Mouse (Mus musculus) stomach, postnatal 0 days (tissue): Measurements from ENCODE around the gene Adgrg5. TPM values are rescaled to one million over a fixed set of nuclear protein-coding genes. Genes with fewer than 3 reads are reported as not detected.

Source experiments
- ATAC-seq: fragments of 200-750 bp; cut with Nextera tagmentation; 2 replicates; pipeline ENCODE4 v1.8.0; 2017; ENCODE audit not compliant: low FRiP score, low TSS enrichment
- DNase-seq: peaks from one replicate; pipeline ENCODE4 v3.0.0-alpha.2; 2016; ENCODE audit warnings: low spot score
- H3K27ac ChIP-seq: fragments of 300-500 bp; sonication (generic); replicated peaks from 2 replicates; pipeline ENCODE4 v1.5.1; 2014; ENCODE audit warnings: mild to moderate bottlenecking, control low read depth
- H3K27me3 ChIP-seq: fragments of 300-500 bp; sonication (generic); 2 replicates; pipeline ENCODE4 v1.6.1; 2014; ENCODE audit warnings: low read length; ENCODE audit not compliant: control insufficient read depth, insufficient read depth
- H3K36me3 ChIP-seq: fragments of 300-500 bp; sonication (generic); 2 replicates; pipeline ENCODE4 v1.6.1; 2014; ENCODE audit warnings: low read length, mixed read lengths; ENCODE audit not compliant: control insufficient read depth, insufficient read depth
- H3K4me1 ChIP-seq: fragments of 300-500 bp; sonication (generic); replicated peaks from 2 replicates; pipeline ENCODE4 v1.6.1; 2014; ENCODE audit warnings: antibody characterized with exemption; ENCODE audit not compliant: control insufficient read depth, insufficient read depth
- H3K4me2 ChIP-seq: fragments of 300-500 bp; sonication (generic); replicated peaks from 2 replicates; pipeline ENCODE4 v1.6.1; 2014; ENCODE audit warnings: low read depth, mild to moderate bottlenecking, control low read depth, moderate library complexity
- H3K4me3 ChIP-seq: fragments of 300-500 bp; sonication (generic); 2 replicates; pipeline ENCODE4 v1.5.1; 2014; ENCODE audit warnings: low read depth, low read length, control low read depth
- H3K9ac ChIP-seq: fragments of 300-500 bp; sonication (generic); 2 replicates; pipeline ENCODE4 v1.6.1; 2014; ENCODE audit warnings: mild to moderate bottlenecking, low read length, control low read depth, mixed read lengths
- H3K9me3 ChIP-seq: fragments of 300-500 bp; sonication (generic); 2 replicates; pipeline ENCODE4 v1.6.1; 2016; ENCODE audit warnings: low read length; ENCODE audit not compliant: control insufficient read depth
- CTCF ChIP-seq: IDR thresholded peaks from 2 replicates; pipeline ENCODE4 v1.5.1; 2016; ENCODE audit warnings: antibody characterized with exemption, low read depth, mild to moderate bottlenecking, moderate library complexity
- EP300 ChIP-seq: optimal IDR thresholded peaks from 2 replicates; pipeline ENCODE3; 2016; ENCODE audit warnings: antibody characterized with exemption
- WGBS: fragments of 180-500 bp; shearing (Covaris S2); extraction: QIAGEN DNeasy Blood & Tissue Kit; methylation state at CpG from one replicate; pipeline ENCODE4 v1.1.7; 2014; 5-methylcytosine and 5-hydroxymethylcytosine counted together
- polyA plus RNA-seq: library from polyadenylated mRNA; unstranded; fragments of >200 nt; fragmentation: Nextera tagmentation; extraction: Ambion mirVana; gene quantifications from 2 replicates; pipeline ENCODE4 v1.2.1, GENCODE M21; 2015

Adgrg5 gene
- polyA plus RNA-seq, 1 experiment from 2014 or later: 0.27 TPM

- DNase-seq (no peak), ATAC-seq (no peak)
- WGBS: 77% methylated on average over 9 of the region's 9 CpGs
- Histone ChIP-seq H3K36me3 (no peaks in the 10 kb centered on the region), H3K4me2 (no peak overlapping the region), H3K9me3 (no peaks in the 10 kb centered on the region), H3K4me3 (no peak overlapping the region), H3K4me1 (no peaks in the 10 kb centered on the region), H3K27me3 (no peaks in the 10 kb centered on the region), H3K9ac (no peak overlapping the region), H3K27ac (peak overlapping the region; percentile 80)
- TF ChIP-seq EP300: no peak
Measured at GRCm38 (mm10) chr8:94973786-94974185, 50.3 kb downstream of the Adgrg5 start.

GRCm38 (mm10) chr8:94974467-94975165 lies 51.1 kb downstream of the Adgrg5 start, which contains the start of gene Adgrg1:
TSS of gene Adgrg1 (plus strand) at chr8:94974751.
- H3K4me3 ChIP-seq: no peak within 1 kb of the TSS
- peak; percentile 88 for ATAC-seq
- no peaks in the 10 kb centered on the region for H3K27me3 ChIP-seq
- no peak within 1 kb of the TSS for H3K9ac ChIP-seq
- H3K27ac ChIP-seq: peak within 1 kb of the TSS; percentile 97
- WGBS: 22% methylated on average over 7 of the region's 7 CpGs
- no peaks in the 10 kb centered on the region for H3K9me3 ChIP-seq
- TF ChIP-seq CTCF (peak; percentile 29; the same call in 1 of the 2 replicates), EP300 (no peak)
- no peak within 1 kb of the TSS for H3K4me2 ChIP-seq
- no peaks in the 10 kb centered on the region for H3K4me1 ChIP-seq
- peak; percentile 89 for DNase-seq
- H3K36me3 ChIP-seq: no peaks in the 10 kb centered on the region

- DNase-seq: peak; percentile 89
- no peaks in the 10 kb centered on the region for H3K27me3 ChIP-seq
- H3K4me3 ChIP-seq: peak overlapping the region; percentile 43
- H3K4me2 ChIP-seq: peak overlapping the region; percentile 63
- H3K4me1 ChIP-seq: no peaks in the 10 kb centered on the region
- no peak for TF ChIP-seq CTCF
- TF ChIP-seq EP300: no peak
- no peaks in the 10 kb centered on the region for H3K9me3 ChIP-seq
- 13% methylated on average over 17 of the region's 17 CpGs for WGBS
- peak overlapping the region; percentile 70 for H3K9ac ChIP-seq
- H3K36me3 ChIP-seq: no peaks in the 10 kb centered on the region
- H3K27ac ChIP-seq: peak overlapping the region; percentile 97
- peak; percentile 64 for ATAC-seq
Measured at GRCm38 (mm10) chr8:94976651-94977417, 53.3 kb downstream of the Adgrg5 start.

GRCm38 (mm10) chr8:94978131-94978530 lies 54.6 kb downstream of the Adgrg5 start:
- Histone ChIP-seq H3K9ac (peak overlapping the region; percentile 70), H3K4me2 (peak overlapping the region; percentile 63), H3K27me3 (no peaks in the 10 kb centered on the region), H3K27ac (peak overlapping the region; percentile 97), H3K4me1 (no peaks in the 10 kb centered on the region), H3K4me3 (peak overlapping the region; percentile 43), H3K9me3 (no peaks in the 10 kb centered on the region), H3K36me3 (no peaks in the 10 kb centered on the region)
- no peak for TF ChIP-seq EP300
- no peak for TF ChIP-seq CTCF
- ATAC-seq: no peak
- WGBS: 41% methylated on average over 9 of the region's 9 CpGs
- no peak for DNase-seq

DNA sequence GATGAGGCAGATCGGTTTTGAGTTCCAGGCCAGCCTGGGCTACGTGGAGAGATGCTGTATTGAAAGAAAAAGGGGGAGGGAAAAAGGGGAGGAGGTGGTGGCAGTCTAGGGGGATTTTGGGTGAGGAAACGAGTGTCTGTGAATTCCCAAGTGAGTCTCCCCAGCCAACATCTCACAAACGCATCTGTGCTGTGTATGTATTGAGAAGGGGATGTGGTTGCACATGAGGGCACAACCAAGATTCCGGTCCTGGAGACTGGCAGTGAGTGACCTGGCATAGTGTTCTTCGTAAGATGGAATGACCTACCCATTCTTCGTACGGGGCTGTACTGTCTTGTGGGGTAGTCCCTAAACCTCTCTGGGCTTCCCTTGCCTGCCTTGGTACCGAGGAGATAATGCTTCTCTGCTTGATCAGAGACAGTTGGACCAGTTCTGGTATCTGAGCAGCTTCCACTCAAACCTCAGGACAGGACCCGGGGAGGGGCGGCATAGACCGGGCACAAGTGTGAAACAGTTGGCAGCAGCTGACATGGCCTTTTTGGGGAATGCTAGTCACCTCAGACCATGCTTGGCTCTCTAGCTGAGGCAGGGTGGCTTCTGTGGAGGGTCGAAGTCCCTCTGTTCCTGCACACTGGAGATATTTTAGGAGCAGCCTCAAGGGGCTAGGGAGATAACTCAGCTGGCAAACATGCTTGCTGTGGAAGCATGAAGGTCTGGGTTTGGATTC lies 55.3 kb downstream of the Adgrg5 start:
- WGBS: 58% methylated on average over 13 of the region's 13 CpGs
- H3K27ac ChIP-seq: no peak overlapping the region
- H3K36me3 ChIP-seq: no peaks in the 10 kb centered on the region
- DNase-seq (no peak), ATAC-seq (no peak)
- peak overlapping the region; percentile 63 for H3K4me2 ChIP-seq
- H3K9me3 ChIP-seq: no peaks in the 10 kb centered on the region
- no peak for TF ChIP-seq EP300
- TF ChIP-seq CTCF: no peak
- H3K27me3 ChIP-seq: no peaks in the 10 kb centered on the region
- peak overlapping the region; percentile 43 for H3K4me3 ChIP-seq
- H3K9ac ChIP-seq: no peak overlapping the region; the same call in 1 of the 2 replicates
- H3K4me1 ChIP-seq: peaks cover under 1% of the 10 kb centered on the region
